Mouse (Mus musculus) thymus, postnatal 0 days (tissue): ENCODE results near the gene Yy1. TPM values are rescaled to one million over a fixed set of nuclear protein-coding genes. Genes with fewer than 3 reads are reported as not detected.
"Not testable (repeated sequence)": the region's sequence is repeated elsewhere in the genome, so short reads cannot be mapped to it uniquely, and the experiment has no call there.

Experiments
- DNase-seq: peaks from one replicate; pipeline ENCODE4 v3.0.0-alpha.2; 2015; ENCODE audit warnings: low spot score
- polyA plus RNA-seq: library from polyadenylated mRNA; unstranded; fragments of >200 nt; fragmentation: Nextera tagmentation; extraction: Ambion mirVana; gene quantifications from 2 replicates; pipeline ENCODE4 v1.2.1, GENCODE M21; 2015

The Yy1 gene
- polyA plus RNA-seq, 1 experiment from 2014 or later, result 27.4 TPM

DNA sequence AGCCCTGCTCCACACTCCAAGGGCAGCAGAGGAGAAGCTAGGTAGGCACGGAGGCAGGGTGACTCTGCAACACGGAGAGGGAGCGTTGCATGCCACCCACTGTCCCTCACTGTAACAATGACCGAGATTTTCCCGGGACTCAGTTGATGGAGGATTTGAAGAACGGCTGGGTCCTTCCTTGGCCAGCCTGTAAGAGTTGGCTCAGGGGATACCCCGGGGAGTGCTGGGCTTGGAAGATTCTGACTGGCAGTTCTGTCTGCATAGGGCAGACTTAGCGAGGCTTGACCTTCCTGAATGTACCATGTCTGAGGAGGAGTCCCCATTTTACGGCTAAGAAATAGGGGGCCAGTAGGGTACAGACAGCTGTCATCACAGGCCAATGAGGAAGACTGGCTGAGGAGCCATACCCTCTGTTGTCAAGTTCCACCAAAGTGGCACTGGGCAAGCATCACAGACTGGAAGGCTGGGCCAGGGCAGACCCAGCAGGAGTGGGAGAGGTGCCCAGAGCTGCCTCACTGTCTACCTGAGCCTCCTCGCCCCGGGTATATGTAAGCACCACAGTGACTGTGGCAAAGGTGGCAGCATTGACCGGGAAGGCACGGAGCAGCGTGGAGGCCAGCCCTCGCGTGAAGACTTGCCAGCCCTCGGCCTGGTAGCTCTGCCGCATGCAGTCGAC, 33.6 kb downstream of the Yy1 start:
- DNase-seq, result no peak

DNA sequence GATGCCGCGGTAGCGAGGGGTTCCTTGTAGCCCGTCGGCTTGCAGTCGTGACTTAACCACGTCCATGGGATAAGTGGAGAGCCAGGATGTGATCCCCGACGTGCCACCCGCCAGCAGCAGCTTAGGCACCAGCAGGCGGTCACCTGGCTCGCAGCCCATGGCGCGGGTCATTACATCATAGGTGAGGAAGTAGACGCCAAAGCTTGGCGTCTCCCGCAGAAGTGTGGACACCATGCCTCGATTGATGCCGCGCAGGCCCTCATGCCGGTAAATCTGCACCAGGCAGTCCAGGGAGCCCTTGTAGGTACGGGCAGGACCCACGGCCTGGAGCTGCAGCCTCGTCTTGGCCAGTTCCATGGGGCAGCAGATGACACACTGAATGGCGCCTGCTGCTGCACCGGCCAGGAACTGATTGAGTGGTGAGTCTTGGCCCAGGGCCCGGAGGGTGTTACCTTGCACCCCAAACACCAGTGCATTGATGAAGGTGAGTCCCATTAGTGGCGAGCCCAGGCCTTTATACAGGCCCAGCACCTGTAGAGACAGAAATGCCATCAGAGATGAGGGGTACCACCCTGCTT, 34.3 kb downstream of the Yy1 start:
- DNase-seq, result no peak

DNA sequence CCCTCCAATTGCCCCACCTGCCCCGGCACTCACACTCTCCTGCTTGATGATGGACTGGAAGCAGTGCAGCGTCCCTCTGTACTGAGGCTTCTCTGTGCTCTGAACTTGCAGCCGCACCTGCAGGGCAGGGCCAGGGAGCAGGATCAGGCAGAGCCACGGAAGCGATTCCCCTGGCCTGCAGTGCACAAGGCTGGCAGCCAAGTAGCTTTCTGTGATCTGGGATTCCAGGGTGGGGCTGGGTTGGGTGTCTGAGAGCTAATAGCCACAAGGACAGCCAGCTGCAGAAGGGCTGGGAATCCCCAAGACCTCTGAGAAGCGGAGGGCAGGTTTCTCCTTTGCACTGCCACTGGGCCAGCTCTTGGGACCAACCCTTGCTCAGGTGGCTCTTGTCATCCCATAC, 34.9 kb downstream of the Yy1 start:
- no peak for DNase-seq

DNA sequence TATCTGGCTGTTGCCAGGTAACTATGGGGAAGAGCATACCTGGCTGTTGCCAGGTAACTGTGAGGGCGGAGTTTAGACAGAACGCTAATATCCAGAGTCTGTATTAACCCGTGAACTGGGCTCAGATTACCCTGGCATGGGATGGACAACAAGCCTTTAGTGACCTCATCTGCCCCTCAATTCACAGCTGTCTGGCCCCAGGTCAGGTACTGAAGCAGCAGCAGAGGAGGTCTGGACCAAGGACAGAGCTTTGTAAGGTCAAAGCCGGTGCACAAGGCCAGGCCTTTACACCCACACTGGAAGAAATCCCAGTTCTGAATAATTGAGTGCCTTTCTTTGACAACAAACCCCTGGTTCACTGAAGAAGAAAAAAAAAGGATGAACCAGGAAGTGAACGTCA, 36.9 kb downstream of the Yy1 start:
- no peak for DNase-seq

DNA sequence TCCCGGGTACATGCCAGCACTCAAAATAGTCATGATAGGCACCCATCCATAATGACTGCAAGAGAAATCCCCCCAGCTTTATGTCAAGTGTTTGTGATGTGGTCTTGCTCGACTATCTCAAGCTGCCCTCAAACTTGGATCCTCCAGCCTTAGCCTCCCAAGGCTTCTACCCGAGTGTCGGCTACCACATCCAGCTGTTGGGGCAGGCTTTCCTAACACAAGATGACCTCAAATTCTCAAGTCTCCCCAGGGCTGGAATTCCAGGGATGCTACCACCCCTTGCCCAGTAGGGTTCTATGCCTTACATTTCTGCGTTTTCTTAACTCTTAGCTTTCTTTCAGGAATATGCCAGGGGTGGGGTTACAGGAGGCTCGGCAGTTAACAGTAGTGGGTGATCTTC, 37.6 kb downstream of the Yy1 start:
- DNase-seq, result no peak

DNA sequence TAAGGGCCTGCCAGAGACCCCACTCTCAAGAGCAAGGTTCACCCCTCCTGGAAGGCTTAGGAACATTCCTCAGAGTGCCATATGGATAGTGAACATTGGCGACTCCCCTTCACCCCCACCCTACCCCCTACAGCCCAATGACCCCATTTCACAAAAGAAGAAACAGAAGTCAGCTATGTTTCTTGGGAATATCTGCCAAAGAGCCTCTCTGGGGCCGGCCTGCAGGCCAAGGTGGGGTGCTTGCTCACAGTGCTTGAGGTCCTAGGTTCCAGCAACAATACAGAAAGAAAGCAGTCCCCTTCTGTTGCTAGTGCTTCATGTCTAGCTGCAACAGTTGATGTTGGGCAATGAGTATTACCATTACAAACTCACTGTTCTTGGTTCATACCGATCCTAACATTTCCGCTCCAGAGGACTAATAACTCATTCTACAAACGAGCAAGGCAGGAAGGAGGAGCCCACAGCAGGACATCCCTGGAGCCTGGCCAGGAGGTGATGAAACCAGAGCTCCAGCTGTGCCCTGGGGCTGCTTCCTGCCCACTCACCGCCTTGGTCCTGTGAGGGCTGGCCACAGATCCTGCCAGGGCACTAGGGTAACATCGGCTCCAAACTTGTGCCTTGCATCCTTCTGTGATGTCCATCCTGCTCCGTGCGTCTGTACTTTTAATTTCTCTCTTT, 39.3 kb downstream of the Yy1 start:
- no peak for DNase-seq

DNA sequence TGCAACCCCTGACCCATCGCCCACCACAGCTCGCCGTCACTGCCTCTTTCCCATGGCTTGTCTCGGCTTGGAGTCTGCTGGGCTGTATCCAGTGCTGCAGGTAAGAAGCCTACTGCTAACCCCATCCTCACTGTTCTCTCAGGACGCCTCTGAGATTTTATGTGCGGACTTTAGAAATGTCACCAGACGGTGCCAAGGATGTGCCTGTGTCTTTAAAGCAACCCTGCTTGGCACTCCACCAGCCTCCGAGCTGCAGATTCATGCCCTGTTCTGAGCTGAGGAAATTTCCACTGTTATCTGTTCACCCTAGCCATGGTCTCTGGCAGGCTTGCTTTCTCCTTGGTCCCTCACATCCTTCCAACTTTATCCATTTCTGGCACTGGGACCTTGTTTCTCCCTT, 40.1 kb downstream of the Yy1 start:
- no peak for DNase-seq

DNA sequence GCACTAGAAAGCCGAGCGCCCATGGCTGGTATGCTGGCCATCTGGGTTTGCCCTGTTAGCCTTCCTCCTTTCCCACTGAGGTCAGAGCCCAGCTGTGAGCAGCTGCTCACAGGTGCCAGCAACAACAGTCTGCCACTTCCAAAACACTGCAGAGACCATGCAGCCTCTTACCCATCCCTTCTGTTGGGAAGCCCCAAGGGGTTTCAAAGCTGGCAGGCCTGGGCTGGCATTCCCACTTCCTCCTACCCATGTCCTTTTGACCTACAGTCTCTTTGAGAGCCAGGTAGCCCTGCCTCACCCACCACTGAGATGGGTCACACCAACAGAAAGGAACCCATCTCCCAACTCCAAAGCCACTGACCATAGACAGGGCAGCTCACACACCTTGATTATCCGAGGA, 40.6 kb downstream of the Yy1 start:
- no peak for DNase-seq

DNA sequence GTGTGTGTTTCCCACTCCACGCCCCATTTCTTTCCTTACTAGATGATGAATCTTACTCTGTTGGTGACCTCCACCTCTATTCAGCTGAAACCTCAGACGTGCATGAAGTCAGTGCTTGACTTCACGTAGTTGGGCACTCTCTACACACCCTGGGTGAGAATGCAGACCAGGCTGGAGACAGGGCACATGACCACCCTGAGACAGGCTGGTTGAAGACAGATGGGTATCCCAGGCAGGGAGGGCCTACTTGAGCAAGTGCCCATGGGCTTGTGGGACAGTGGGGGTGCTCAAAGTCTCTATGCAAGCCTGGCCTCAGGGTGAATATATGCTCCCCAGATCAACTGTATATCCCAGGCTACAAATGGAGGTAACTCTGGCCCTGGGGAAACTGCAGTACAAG, 41.6 kb downstream of the Yy1 start:
- DNase-seq, result no peak

DNA sequence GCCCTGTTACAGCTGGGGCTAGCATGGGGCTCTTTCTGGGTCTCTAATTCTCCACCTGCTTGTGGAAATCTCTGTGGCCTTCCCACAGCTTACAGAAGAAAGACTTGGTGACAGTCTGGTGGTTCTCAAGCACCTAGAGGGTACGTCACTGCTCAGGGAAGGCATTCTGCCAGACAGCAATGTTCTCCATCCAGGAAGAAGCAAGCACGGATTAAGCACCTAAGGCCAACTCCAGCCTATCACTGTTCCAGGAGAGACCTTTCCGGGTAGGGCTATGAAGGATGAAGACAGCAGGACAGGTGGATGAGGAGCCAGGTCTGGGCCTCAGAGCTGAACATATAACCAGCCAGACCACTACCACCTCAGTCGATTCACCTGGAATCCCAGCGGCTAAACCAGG, 42.0 kb downstream of the Yy1 start:
- DNase-seq, result no peak

DNA sequence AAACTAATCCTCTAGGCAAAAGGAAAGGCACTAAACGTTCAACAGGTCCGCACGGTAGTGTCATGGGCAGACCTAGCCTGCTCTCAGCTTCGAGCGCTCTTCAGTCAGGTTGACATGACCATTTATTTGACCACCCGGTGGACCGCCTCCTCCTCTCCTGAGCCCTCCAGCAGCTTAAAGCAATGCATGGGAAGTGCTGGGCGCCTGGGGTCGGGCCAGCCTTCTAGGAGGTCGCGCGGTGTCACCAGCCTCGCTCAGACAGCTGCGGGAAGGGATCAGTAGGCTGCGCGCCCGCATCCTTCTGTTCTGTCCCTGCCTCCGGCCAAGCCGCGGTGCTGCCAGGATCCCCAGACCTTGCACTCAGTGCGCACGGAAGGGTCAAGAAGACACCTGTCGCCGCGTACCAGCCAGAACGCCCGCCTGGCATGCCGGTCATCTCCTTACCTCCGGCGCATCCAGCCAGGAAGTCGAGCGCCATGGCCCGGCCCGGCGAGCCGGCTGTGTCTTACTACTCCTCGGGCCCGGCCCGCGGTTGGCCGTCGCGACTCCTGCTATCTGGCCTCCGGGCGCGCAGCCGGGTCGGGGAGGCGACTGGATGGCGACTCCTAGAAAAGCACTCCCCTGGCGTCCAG, 42.6 kb downstream of the Yy1 start:
- DNase-seq, result no peak

DNA sequence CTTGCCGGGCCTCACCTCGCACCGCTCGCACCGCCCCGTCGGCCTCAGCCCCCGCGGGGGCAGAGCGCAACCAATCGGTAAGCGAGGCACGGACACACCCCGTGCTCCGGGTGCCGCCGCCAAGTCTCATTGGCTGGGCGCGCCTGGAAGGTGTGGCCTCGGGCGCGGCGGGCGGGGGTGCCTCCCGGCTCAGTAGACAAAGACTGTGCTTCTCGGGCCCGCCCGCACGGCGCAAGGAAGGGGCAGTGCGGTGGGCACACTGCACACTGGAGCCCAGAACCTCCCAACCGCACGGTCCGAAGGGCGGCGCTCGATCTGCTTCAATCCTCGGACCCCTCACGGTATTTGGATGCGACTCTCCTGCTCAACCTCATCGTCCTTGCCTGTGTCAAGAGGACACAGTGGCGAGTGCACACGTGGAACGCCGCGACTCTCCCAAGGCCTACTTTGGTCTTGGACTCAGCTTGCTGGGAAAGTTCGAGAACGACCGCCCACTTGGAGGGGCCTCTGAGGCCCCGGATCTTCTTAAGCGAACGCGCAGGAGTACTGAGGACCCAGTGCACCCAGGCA, 43.2 kb downstream of the Yy1 start, which contains the start of the genes Slc25a29 and Slc25a47:
TSS of gene Slc25a29 (minus strand) at position 44 of the 570 bp plus-strand sequence.
TSS of gene Slc25a47 (plus strand) at position 207 of the 570 bp plus-strand sequence.
- peak; percentile 94 for DNase-seq

DNA sequence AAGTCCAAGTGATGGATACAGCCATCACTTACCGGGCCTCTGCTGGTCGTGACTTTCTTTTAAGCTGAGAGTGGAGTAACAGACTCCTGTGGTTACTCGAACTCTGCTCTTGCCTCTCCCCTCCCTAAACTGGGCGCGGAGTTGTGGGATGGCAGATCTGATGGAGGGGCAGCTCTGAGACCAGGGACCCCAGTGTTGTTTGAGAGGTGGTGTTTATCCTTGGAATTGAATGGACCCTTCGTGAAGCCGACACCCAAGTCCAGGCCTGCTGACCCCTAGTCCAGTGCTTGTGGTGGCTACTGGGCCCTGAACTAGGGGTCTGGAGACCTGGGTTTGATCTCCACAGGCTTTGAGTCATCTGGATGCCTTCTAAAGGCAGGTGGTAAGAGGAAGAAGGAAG, 43.9 kb downstream of the Yy1 start:
- no peak for DNase-seq

DNA sequence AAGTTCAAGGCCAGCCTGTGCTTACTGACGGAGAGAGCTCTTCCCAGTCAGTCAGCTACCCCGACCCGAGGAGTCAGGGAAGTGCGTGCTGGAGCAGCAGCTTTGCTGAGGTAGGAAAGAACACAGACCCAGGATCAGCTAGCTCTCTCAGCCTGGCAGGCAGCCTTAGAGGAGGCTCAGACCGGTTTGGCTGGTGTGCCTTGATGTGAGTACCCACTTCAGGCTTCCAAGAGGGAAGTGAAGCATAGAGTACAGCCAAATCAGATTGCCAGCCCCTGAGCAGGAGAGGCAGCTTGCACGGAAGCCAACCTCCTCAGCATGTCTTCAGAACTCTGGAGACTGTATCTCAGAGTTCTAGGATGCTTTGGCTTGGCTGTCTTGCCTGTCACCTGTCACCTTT, 48.4 kb downstream of the Yy1 start:
- no peak for DNase-seq

DNA sequence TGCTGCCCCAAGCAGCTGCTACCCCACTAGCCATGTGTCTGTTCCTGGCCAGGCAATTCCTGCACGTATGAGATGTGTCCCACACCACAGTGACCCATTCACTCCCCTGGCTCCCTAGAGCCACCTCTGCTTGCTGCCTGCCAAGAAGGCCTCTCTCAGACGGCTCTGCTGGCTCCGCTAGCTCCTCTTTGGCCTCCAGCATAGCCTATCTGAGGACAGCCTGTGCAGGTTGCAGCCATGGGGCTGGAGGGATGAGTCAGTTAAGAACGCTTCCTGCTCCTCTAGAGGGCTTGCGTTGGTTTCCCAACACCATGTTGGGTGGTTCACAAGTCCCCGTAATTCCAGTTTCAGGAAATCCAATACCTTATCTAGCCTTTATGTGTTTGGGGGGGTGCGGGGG, 49.9 kb downstream of the Yy1 start:
- no peak for DNase-seq

DNA sequence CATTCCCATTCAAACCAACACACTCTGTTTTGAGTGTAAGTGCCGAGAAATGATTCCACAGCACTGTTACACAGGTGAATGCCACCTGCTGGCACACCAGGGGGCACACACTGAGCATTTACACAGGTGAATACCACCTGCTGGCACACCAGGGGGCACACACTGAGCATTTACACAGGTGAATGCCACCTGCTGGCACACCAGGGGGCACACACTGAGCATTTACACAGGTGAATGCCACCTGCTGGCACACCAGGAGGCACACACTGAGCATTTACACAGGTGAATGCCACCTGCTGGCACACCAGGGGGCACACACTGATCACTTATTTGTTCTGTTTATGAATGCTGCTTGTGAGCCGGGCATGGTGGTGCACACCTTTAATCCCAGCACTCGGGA, 55.3 kb downstream of the Yy1 start:
- DNase-seq, result not testable (repeated sequence)

DNA sequence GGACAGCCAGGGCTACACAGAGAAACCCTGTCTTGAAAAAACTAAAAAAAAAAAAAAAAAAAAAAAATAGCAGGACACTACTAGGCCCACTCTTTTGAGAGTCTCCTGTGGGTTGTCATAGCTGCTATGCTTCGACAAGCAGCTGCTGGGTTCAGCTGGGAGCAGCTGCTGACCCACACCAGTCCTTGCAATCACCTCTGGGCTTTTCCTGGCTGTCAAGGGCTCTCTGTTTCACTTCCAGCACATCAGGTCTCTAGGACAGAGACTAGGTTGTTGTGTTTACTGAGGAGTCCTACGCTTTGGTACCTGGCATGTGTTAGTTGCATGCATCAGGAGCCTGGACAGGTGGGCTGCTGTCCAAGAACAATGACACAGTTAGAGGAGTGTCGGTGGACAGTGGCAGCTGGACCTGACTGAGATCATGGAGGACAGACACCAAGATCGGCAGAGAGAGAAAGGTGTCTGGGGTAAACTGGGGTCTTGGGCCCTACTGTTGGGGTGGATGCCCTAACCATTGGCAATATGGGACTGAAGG, 56.8 kb downstream of the Yy1 start:
- DNase-seq, result no peak

DNA sequence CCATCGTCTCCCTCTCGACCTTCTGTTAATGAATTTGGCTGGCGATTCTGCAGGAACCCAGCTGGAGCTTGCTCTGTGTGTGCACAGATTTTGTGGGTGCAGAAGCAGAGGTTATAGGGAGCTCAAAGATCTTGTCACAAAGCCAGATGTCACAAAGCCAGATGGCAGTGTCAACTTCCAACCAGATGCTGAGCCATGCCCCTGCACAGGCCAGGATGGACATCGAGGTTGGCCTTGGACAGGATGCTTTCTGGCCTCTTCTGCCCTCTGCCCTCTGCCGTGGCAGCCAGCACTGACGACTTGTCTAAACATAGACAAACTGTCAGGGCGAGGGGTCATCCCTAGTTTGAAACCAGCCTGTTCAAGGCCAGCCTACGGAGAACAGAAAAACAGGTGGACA, 57.4 kb downstream of the Yy1 start:
- no peak for DNase-seq

DNA sequence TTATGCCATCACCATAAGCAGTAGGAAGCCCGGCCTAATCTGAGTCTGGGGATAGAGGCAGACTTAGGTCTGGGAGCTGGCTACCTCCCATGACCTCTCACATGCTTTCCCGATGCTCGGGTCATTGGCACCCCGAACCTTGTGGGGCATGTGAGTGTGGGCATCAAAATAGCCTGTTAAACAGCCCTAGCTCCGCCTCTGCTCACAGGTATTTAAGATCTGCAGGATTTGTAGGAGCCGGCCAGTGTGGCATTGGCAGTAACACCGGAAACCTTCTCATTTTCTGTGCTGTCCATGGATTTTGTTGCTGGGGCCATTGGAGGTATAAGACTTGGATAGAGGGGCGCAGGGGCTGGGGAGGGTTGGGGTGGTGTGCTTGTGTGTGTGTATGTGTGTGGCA, 58.1 kb downstream of the Yy1 start:
- DNase-seq, result no peak

DNA sequence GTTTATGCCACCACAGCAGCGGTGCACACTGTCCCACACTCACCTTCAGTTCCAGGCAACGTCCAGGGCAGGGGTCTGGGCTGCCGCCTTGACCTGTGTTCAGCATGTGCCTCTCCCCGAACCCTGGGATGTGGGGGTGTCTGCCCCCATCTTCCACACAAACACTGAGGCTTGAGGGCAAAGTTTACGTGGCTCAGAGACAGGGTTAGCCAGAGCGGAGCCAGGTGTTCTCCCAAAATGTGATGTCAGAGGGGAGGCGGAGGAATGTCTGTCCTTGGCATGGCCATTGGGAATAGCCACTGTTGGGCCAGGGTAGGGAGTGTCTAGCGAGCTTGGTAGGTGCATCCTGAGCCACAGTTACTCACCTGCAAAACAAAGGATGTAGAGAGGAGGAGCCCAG, 60.0 kb downstream of the Yy1 start:
- no peak for DNase-seq

DNA sequence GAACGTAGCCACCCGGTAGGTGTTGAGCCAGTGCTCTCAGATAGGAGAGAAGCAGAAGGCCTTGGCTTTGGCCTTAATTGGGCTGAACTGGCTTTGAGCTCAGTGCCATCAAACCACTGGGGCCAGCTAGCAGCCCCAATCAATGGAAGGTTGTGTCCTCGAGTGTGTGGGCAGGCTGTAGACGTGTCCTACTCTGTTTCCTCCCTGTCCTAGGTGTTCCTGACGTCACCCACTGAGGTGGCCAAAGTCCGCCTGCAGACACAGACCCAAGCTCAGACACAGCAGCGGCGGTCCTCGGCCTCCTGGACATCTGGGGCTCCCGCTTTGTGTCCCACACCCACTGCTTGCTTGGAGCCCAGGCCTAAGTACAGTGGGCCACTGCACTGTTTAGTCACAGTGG, 62.3 kb downstream of the Yy1 start:
- DNase-seq, result no peak

DNA sequence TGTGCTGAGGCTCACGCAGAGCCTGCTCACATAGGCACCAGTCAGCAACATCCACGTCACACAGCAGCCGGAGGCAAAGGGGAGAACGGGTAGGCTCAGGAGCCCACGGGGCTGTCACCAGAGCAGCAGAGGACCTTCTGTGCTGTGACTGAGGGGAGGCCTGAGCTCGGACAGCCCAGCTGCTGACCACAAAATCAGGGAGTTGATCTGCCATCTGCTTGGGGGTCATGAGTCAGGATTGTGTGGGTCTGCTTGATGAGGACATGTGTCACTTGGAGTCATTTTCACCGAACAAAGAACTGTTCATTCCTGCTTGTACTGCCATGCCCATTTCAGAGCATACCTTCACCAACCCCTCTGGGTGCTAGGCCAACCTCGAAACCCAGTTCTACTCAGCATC, 63.4 kb downstream of the Yy1 start:
- no peak for DNase-seq
